Mouse (Mus musculus): ENCODE results near the gene Krt8.

DNA sequence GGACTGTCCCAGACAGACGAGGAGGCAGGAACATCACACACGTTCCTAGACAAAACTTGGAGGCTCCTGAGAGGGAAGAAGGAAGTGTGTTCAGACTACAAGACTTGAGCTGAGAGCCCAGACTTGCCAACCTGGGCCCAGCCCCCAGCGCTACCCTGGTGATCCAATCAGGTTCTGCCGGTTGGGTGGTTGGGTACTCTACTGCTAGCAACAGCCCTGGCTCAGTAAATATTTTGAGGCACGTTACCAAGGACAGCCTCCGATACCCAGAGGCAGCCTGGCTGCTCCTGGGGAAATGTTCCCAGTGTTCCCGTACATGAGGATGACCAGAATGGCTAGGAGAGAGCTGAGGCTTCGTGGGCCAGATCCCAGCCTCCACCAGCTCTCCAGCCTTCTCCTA, 37.5 kb downstream of the Krt8 start:
- TF ChIP-seq GATA1 (IDR thresholded peaks at IDR 0.05; ENCODE audit: borderline replicate concordance, low read length) = no peak
- TF ChIP-seq FLI1 (IDR thresholded peaks at IDR 0.05; ENCODE audit: low read length) = no peak

Data from megakaryocyte, embryonic 14.5 days (primary cell).